Mouse (Mus musculus): Measurements from ENCODE around the gene Tpk1.

- TF ChIP-seq CTCF (IDR thresholded peaks at IDR 0.05) (no peak), EP300 (IDR thresholded peaks at IDR 0.05) (peak; percentile 55; the same call in 1 of the 2 replicates)
These were observed 141.1 kb downstream of the Tpk1 start for GRCm38 (mm10) chr6:43525028-43525427.

All from lung, postnatal 0 days (tissue).